Mouse (Mus musculus) stomach, adult 2 months (tissue): Measurements from ENCODE around the gene Rhox3g. TPM values are rescaled to one million over a fixed set of nuclear protein-coding genes. Genes with fewer than 3 reads are reported as not detected.

Experiments used
- polyA plus RNA-seq: library from polyadenylated mRNA; depleted of rRNA; stranded (reverse); fragments of >200 nt; gene quantifications from 2 replicates; pipeline ENCODE4 v1.2.3, GENCODE M21; 2012; rRNA removed

The Rhox3g gene
- not detected in 2 replicates for polyA plus RNA-seq

DNA sequence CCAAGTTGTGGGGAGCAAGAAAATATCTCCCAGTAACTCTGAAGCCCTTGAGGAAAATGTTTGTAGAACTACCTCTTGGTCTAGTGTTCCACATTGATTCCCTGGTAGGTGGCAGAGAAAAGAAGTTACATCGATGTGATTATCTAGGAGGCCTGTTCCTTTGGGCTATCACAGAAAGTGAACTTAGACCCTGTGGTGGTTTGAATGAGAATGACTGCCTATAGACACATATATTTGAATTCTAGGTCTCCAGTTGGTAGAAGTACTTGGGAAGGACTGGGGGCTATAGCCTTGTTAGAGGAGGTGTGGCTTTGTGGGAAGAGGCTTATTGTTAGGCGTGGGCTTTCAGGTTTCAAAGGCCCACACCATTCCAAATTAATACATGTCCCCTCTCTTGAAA is at the start of gene Rhox3g:
Rhox3g (minus strand) TSS at position 101 of the 400 bp plus-strand sequence.

DNA sequence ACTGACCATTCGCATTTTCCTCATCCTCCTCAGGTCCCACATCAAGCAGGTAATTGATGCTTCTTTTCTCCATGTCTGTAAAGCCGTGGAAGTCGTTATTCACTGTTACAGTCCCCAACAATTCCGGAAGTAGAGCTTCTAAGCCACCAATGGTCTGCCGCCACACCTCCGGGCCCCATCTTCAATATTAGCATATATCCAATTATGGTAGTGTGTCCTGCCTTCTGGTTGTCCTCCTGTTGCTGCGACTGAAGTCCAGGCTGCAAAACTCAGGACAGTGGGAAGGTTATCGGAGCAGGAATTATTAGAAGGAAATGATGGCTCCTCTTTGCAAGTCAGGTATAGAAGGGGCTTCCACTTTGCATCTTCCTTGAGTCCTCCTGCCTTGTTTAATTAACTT is 44.8 kb upstream of the Rhox3g start, which contains the start of gene Rhox2h:
Rhox2h (minus strand) TSS at position 101 of the 400 bp plus-strand sequence.

DNA sequence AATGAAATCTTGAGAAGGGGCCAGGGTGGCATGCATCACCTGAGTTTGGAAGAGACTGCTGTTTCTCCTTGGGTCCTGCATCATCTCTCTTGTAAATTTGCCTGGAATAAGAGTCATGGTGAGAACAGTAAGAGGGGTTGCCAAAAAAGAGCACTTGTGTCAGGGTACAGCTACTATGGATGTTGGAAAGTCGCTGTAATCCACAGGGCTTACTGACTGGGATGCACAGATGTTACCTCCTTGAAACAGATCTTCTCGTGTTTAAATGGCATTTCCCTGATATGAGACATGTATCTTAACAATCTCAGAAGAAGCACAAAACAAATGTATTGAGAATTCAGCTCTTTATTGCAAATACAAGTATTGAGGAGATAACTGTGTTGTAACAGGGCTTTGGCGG is 40.3 kb upstream of the Rhox3g start, which contains the start of gene Rhox3h:
Rhox3h (minus strand) TSS at position 101 of the 400 bp plus-strand sequence.

DNA sequence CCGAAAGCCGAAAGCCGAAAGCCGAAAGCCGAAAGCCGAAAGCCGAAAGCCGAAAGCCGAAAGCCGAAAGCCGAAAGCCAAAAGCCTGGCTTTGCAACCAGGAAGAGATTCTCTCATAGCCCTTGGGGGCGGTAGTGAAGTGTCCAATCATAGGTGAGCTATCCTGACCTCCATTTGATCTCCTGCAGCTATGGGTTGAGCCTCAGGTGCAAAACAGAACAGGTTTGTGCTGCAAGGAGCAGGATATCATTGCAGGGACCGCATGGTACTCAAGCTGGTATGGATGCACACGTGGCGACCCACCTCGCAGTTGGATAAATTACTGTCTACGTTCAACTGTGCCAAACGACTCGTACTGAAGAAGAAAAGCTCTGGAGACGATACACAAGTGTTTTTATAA is 22.8 kb upstream of the Rhox3g start, which contains the start of gene Rhox4g:
Rhox4g (minus strand) TSS at position 101 of the 400 bp plus-strand sequence.

DNA sequence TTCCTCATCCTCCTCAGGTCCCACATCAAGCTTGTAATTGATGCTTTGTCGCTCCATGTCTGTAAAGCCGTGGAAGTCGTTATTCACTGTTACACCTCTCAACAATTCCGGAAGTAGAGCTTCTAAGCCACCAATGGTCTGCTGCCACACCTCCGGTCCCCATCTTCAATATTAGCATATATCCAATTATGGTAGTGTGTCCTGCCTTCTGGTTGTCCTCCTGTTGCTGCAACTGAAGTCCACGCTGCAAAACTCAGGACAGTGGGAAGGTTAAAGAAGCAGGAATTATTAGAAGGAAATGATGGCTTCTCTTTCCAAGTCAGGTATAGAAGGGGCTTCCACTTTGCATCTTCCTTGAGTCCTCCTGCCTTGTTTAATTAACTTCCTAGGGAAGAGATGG is 15.0 kb upstream of the Rhox3g start, which contains the start of gene Rhox2g:
Rhox2g (minus strand) TSS at position 101 of the 400 bp plus-strand sequence.

DNA sequence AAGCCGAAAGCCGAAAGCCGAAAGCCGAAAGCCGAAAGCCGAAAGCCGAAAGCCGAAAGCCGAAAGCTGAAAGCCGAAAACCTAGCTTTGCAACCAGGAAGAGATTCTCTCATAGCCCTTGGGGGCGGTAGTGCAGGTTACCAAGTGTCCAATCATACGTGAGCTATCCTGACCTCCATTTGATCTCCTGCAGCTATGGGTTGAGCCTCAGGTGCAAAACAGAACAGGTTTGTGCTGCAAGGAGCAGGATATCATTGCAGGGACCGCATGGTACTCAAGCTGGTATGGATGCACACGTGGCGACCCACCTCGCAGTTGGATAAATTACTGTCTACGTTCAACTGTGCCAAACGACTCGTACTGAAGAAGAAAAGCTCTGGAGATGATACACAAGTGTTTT is 20.8 kb downstream of the Rhox3g start, which contains the start of gene Rhox4f:
Rhox4f (minus strand) TSS at position 101 of the 400 bp plus-strand sequence.

DNA sequence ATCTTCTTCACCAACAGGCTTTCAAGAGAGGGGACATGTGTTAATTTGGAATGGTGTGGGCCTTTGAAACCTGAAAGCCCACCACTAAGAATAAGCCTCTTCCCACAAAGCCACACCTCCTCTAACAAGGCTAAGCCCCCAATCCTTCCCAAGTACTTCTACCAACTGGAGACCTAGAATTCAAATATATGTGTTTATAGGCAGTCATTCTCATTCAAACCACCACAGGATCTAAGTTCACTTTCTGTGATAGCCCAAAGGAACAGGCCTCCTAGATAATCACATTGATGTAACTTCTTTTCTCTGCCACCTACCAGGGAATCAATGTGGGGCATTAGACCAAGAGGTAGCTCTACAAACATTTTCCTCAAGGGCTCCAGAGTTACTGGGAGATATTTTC is 47.7 kb downstream of the Rhox3g start, which contains the start of gene Rhox3f:
Rhox3f (plus strand) TSS at position 301 of the 400 bp plus-strand sequence.

Other genes starting within 250 kb of the Rhox3g start
- not detected in 2 replicates for gene Rhox3a2, start 248.6 kb downstream of the Rhox3g start, polyA plus RNA-seq
- not detected in 2 replicates for gene Rhox4a2, start 237.8 kb downstream of the Rhox3g start, polyA plus RNA-seq
- not detected in 2 replicates for gene Rhox2b, start 216.5 kb downstream of the Rhox3g start, polyA plus RNA-seq
- not detected in 2 replicates for gene Rhox4b, start 196.1 kb downstream of the Rhox3g start, polyA plus RNA-seq
- gene Rhox2c, start 174.9 kb downstream of the Rhox3g start, polyA plus RNA-seq, result not detected in 2 replicates
- gene Rhox3c, start 170.0 kb downstream of the Rhox3g start, polyA plus RNA-seq, result not detected in 2 replicates
- gene Rhox4c, start 148.3 kb downstream of the Rhox3g start, polyA plus RNA-seq, result not detected in 2 replicates
- gene Rhox2d, start 135.2 kb downstream of the Rhox3g start, polyA plus RNA-seq, result not detected in 2 replicates
- gene Rhox4d, start 114.3 kb downstream of the Rhox3g start, polyA plus RNA-seq, result not detected in 2 replicates
- not detected in 2 replicates for gene Rhox2e, start 98.2 kb downstream of the Rhox3g start, polyA plus RNA-seq
- gene Rhox3e, start 86.6 kb downstream of the Rhox3g start, polyA plus RNA-seq, result not detected in 2 replicates
- gene Rhox4e, start 71.2 kb downstream of the Rhox3g start, polyA plus RNA-seq, result not detected in 2 replicates
- not detected in 2 replicates for gene Rhox2f, start 57.2 kb downstream of the Rhox3g start, polyA plus RNA-seq
- gene Rhox3f, start 47.6 kb downstream of the Rhox3g start, polyA plus RNA-seq, result not detected in 2 replicates
- not detected in 2 replicates for gene Rhox4f, start 20.9 kb downstream of the Rhox3g start, polyA plus RNA-seq
- gene Rhox2g, start 14.9 kb upstream of the Rhox3g start, polyA plus RNA-seq, result not detected in 2 replicates
- not detected in 2 replicates for gene Rhox4g, start 22.7 kb upstream of the Rhox3g start, polyA plus RNA-seq
- not detected in 2 replicates for gene Rhox3h, start 40.2 kb upstream of the Rhox3g start, polyA plus RNA-seq
- not detected in 2 replicates for gene Rhox2h, start 44.7 kb upstream of the Rhox3g start, polyA plus RNA-seq
- gene Rhox5, start 176.2 kb upstream of the Rhox3g start, polyA plus RNA-seq, result not detected in 2 replicates
- gene Rhox6, start 198.3 kb upstream of the Rhox3g start, polyA plus RNA-seq, result not detected in 2 replicates
- not detected in 2 replicates for gene Rhox7a, start 203.1 kb upstream of the Rhox3g start, polyA plus RNA-seq